In genomic region chr7:98321083-98321482, GRCm38 (mm10) we compare ENCODE assay signal across 8 mouse cellular contexts. TPM values are rescaled to one million over a fixed set of nuclear protein-coding genes. Genes with fewer than 3 reads are reported as not detected.
A peak's percentile ranks its signal among the peaks of the same experiment; 100 is the strongest.
DNase-seq lines count a peak whose midpoint lies in the region; ATAC-seq and TF ChIP-seq lines count a peak whose summit lies in the region.

TSS of gene Acer3 (minus strand) at chr7:98321208.

- no peak within 1 kb of the TSS for H3K27ac ChIP-seq in lung, postnatal 0 days (ENCODE audit: low read length)
- H3K27ac ChIP-seq in embryonic facial prominence, embryonic 15.5 days (replicated peaks), result no peak within 1 kb of the TSS
- no peak within 1 kb of the TSS for H3K27ac ChIP-seq in hindbrain, postnatal 0 days

- H3K4me1 ChIP-seq in lung, postnatal 0 days (ENCODE audit: insufficient read depth, low read depth, low read length), result peaks cover 6% of the 10 kb centered on the region; the same call in 1 of the 2 replicates
- H3K4me1 ChIP-seq in embryonic facial prominence, embryonic 15.5 days, result peaks cover 11% of the 10 kb centered on the region
- peaks cover 9% of the 10 kb centered on the region for H3K4me1 ChIP-seq in hindbrain, postnatal 0 days (ENCODE audit: insufficient read depth, low read length)

- DNase-seq in lung, postnatal 0 days (ENCODE audit: low spot score), result no peak
- no peak for DNase-seq in lung, adult 18-20 months
- no peak for DNase-seq in hindbrain, postnatal 0 days (ENCODE audit: low spot score)
- DNase-seq in thymus, adult 18-20 months, result no peak
- DNase-seq in cerebellum, postnatal 10 days, result no peak
- no peak for DNase-seq in frontal cortex, postnatal 14 days (ENCODE audit: low spot score in 2 of 2)

- no peaks in the 10 kb centered on the region for H3K9me3 ChIP-seq in lung, postnatal 0 days (ENCODE audit: low read length)
- no peaks in the 10 kb centered on the region for H3K9me3 ChIP-seq in embryonic facial prominence, embryonic 15.5 days (replicated peaks)
- H3K9me3 ChIP-seq in hindbrain, postnatal 0 days (ENCODE audit: low read length), result no peaks in the 10 kb centered on the region

- TF ChIP-seq EP300 in lung, postnatal 0 days (IDR thresholded peaks at IDR 0.05), result no peak

- WGBS in lung, postnatal 0 days, result 86% methylated on average over 2 of the region's 2 CpGs
- WGBS in embryonic facial prominence, embryonic 15.5 days, result 77% methylated on average over 2 of the region's 2 CpGs
- 98% methylated on average over 2 of the region's 2 CpGs for WGBS in hindbrain, postnatal 0 days

- no peak within 1 kb of the TSS for H3K4me2 ChIP-seq in lung, postnatal 0 days (replicated peaks; ENCODE audit: low read depth, low read length)
- no peak within 1 kb of the TSS for H3K4me2 ChIP-seq in embryonic facial prominence, embryonic 15.5 days (replicated peaks)
- H3K4me2 ChIP-seq in hindbrain, postnatal 0 days (ENCODE audit: low read depth, low read length), result no peak within 1 kb of the TSS

- no peak within 1 kb of the TSS for H3K4me3 ChIP-seq in lung, postnatal 0 days (ENCODE audit: low read depth, low read length)
- H3K4me3 ChIP-seq in embryonic facial prominence, embryonic 15.5 days (replicated peaks), result no peak within 1 kb of the TSS
- H3K4me3 ChIP-seq in hindbrain, postnatal 0 days (ENCODE audit: low read length), result no peak within 1 kb of the TSS

- no peaks in the 10 kb centered on the region for H3K36me3 ChIP-seq in lung, postnatal 0 days (ENCODE audit: insufficient read depth, low read length)
- H3K36me3 ChIP-seq in embryonic facial prominence, embryonic 15.5 days, result no peaks in the 10 kb centered on the region
- no peaks in the 10 kb centered on the region for H3K36me3 ChIP-seq in hindbrain, postnatal 0 days (ENCODE audit: insufficient read depth, low read length)

- TF ChIP-seq CTCF in lung, postnatal 0 days (IDR thresholded peaks at IDR 0.05), result no peak
- TF ChIP-seq CTCF in hindbrain, postnatal 0 days (IDR thresholded peaks at IDR 0.05; ENCODE audit: low read depth), result no peak

- no peaks in the 10 kb centered on the region for H3K27me3 ChIP-seq in lung, postnatal 0 days (replicated peaks; ENCODE audit: insufficient read depth, low read length)
- H3K27me3 ChIP-seq in embryonic facial prominence, embryonic 15.5 days, result no peaks in the 10 kb centered on the region
- no peaks in the 10 kb centered on the region for H3K27me3 ChIP-seq in hindbrain, postnatal 0 days (ENCODE audit: insufficient read depth, low read length)

- no peak within 1 kb of the TSS for H3K9ac ChIP-seq in lung, postnatal 0 days (replicated peaks; ENCODE audit: low read depth)
- H3K9ac ChIP-seq in embryonic facial prominence, embryonic 15.5 days, result no peak within 1 kb of the TSS
- no peak within 1 kb of the TSS for H3K9ac ChIP-seq in hindbrain, postnatal 0 days (replicated peaks; ENCODE audit: low read length)

- ATAC-seq in lung, postnatal 0 days, result no peak; the same call in 1 of the 2 replicates
- no peak for ATAC-seq in embryonic facial prominence, embryonic 15.5 days (ENCODE audit: insufficient number of reproducible peaks, low FRiP score, low TSS enrichment, low read depth)
- ATAC-seq in hindbrain, postnatal 0 days, result no peak
- ATAC-seq in megakaryocyte progenitor cell, adult 5-6 weeks (replicated peaks; ENCODE audit: poor library complexity), result 0 out of 2 replicates have a peak, but pooled peaks have one; percentile 24

RNA-seq across cellular contexts. Expression of gene Acer3, which starts in this region (rescaled TPM):
- polyA plus RNA-seq in lung, postnatal 0 days (2015; fragmentation: Nextera tagmentation; extraction: Ambion mirVana), result 33.1 and 43.4 TPM in 2 replicates
- 43.5 and 43.9 TPM in 2 replicates for polyA plus RNA-seq in embryonic facial prominence, embryonic 15.5 days (2015; fragmentation: Nextera tagmentation; extraction: Ambion mirVana)
- total RNA-seq in hindbrain, postnatal 0 days (2014; rRNA removed), result 14.7 and 18.1 TPM in 2 replicates
- polyA plus RNA-seq in hindbrain, postnatal 0 days (2015; fragmentation: Nextera tagmentation; extraction: Ambion mirVana), result 24.9 and 26.8 TPM in 2 replicates
- 59.0 and 59.9 TPM in 2 replicates for total RNA-seq in megakaryocyte progenitor cell, adult 5-6 weeks (2015)
- total RNA-seq in megakaryocyte progenitor cell, adult 5-6 weeks (2017), result 36.8 and 43.4 TPM in 2 replicates
